Mouse (Mus musculus) liver, embryonic 11.5 days (tissue): ENCODE measurements at regions not wholly inside any gene's neighbourhood (a gene's known extent, or its start where the extent isn't known, plus 50 kb on each side); places are given as distances from the start of the nearest gene placed in this dataset.

Source experiments
- ATAC-seq: fragments of 200-750 bp; cut with Nextera tagmentation; replicated peaks from 2 replicates; pipeline ENCODE4 v1.8.0; 2017; ENCODE audit warnings: moderate number of reproducible peaks, mild to moderate bottlenecking, moderate TSS enrichment, moderate library complexity; ENCODE audit not compliant: low FRiP score
- DNase-seq: peaks from one replicate; pipeline ENCODE4 v3.0.0-alpha.2; 2017; ENCODE audit warnings: low spot score
- H3K27ac ChIP-seq: fragments of 300-500 bp; sonication (generic); 2 replicates; pipeline ENCODE4 v1.5.1; 2014; ENCODE audit warnings: mild to moderate bottlenecking, low read depth, low read length, control low read depth
- H3K27me3 ChIP-seq: fragments of 300-500 bp; sonication (generic); replicated peaks from 2 replicates; pipeline ENCODE4 v1.6.1; 2014; ENCODE audit warnings: low read length, mixed read lengths; ENCODE audit not compliant: control insufficient read depth, insufficient read depth
- H3K36me3 ChIP-seq: fragments of 300-500 bp; sonication (generic); 2 replicates; pipeline ENCODE4 v1.6.1; 2014; ENCODE audit warnings: mild to moderate bottlenecking, low read length, moderate library complexity, mixed read lengths; ENCODE audit not compliant: control insufficient read depth, insufficient read depth
- H3K4me1 ChIP-seq: fragments of 300-500 bp; sonication (generic); replicated peaks from 2 replicates; pipeline ENCODE4 v1.6.1; 2014; ENCODE audit warnings: low read length, mixed read lengths; ENCODE audit not compliant: control insufficient read depth, insufficient read depth
- H3K4me2 ChIP-seq: fragments of 300-500 bp; sonication (generic); 2 replicates; pipeline ENCODE4 v1.6.1; 2014; ENCODE audit warnings: mild to moderate bottlenecking, control low read depth, moderate library complexity
- H3K4me3 ChIP-seq: fragments of 300-500 bp; sonication (generic); 2 replicates; pipeline ENCODE4 v1.5.1; 2014; ENCODE audit warnings: low read depth, low read length, control low read depth
- H3K9ac ChIP-seq: fragments of 300-500 bp; sonication (generic); 2 replicates; pipeline ENCODE4 v1.6.1; 2014; ENCODE audit warnings: low read depth, low read length, control low read depth
- H3K9me3 ChIP-seq: fragments of 300-500 bp; sonication (generic); 2 replicates; pipeline ENCODE4 v1.6.1; 2016; ENCODE audit warnings: low read length, inconsistent platforms, mixed read lengths; ENCODE audit not compliant: control insufficient read depth
- WGBS: fragments of 180-500 bp; shearing (Covaris S2); extraction: QIAGEN DNeasy Blood & Tissue Kit; methylation state at CpG from one replicate; pipeline ENCODE4 v1.1.7; 2014; 5-methylcytosine and 5-hydroxymethylcytosine counted together

DNA sequence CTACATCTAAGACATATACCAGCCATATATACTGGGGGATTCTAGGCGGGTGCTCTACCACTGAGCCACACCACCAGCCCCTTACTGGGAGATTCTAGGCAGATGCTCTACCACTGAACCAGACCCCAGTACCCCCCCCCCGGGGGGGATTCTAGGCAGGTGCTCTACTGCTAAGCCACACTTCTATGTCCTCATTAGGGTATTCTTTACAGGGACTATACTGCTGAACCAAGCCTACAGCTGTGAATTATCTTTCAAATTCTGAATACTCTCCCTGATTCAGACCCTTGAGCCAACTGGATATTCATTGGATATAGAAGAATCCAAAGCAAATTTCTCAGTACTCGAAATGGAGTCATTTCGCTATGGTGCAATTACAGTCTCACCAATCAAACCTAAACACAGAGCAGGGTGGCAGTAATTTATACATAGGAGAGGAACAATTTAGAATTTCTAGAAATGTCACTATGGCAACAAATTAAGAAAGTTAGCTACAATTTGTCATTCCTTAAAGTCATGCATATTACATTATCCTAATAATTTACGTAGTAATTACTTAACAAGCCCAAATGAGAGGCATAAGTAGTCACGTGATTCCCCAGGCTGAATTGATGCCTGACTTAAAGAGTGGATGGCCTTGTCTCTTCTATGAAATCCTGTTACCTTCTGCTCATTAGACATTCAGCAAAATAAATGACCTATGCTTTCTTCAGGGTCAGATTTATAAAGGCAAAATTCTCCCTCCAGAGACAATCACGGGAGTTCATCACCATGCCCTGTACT lies 436.8 kb upstream of the Castor2 start:
- H3K27me3 ChIP-seq, result no peaks in the 10 kb centered on the region
- H3K4me2 ChIP-seq, result no peak overlapping the region
- DNase-seq (no peak), ATAC-seq (no peak)
- H3K27ac ChIP-seq, result no peak overlapping the region
- H3K9ac ChIP-seq, result no peak overlapping the region
- no peaks in the 10 kb centered on the region for H3K4me1 ChIP-seq
- 76% methylated on average over 7 of the region's 7 CpGs for WGBS
- no peak overlapping the region for H3K4me3 ChIP-seq
- no peaks in the 10 kb centered on the region for H3K36me3 ChIP-seq
- no peaks in the 10 kb centered on the region for H3K9me3 ChIP-seq

DNA sequence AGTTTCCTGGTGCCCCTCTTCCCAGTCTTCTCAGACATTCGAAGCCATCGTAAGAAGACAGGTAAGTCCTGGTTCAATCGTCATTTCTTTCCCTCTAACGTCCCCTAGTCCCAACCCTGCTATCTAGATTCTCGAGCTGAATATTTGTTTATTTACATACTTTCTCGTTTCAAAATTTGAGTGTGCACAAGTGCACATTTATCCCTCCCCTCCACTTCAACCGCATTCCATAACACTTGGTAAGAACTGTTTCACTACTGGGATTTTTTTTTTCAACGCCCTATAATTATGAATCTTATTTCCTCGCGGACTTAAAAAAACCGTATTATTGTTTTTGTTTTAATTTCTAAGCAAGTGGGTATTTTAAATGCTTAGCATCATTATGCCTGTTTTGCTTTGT lies 439.2 kb upstream of the Castor2 start:
- no peak for DNase-seq
- Histone ChIP-seq H3K27ac (no peak overlapping the region), H3K36me3 (no peaks in the 10 kb centered on the region), H3K4me2 (no peak overlapping the region), H3K4me1 (no peaks in the 10 kb centered on the region), H3K4me3 (no peak overlapping the region), H3K9me3 (no peaks in the 10 kb centered on the region), H3K27me3 (no peaks in the 10 kb centered on the region), H3K9ac (no peak overlapping the region)
- no peak for ATAC-seq
- WGBS, result 81% methylated on average over 11 of the region's 11 CpGs

DNA sequence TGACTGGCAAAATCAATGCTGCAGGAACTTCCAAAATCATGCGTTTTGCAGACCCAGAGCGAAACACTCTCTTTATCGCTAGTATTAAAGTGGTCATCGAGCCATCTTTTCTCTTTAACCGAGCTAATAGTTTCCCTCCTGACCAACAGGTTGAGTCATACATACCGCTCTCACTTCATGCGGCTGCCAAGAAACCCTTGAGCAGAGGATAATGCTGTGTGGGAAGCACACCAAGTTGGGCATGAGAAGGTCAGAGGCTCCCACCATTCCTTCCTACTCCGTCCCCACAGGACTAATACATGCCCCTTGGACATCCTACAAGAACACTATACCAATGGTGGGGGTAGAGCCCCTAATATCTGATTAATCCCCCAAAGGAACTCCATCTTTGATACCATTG lies 442.7 kb upstream of the Castor2 start:
- Histone ChIP-seq H3K9ac (no peak overlapping the region), H3K27me3 (no peaks in the 10 kb centered on the region), H3K4me2 (no peak overlapping the region), H3K4me3 (no peak overlapping the region), H3K9me3 (no peaks in the 10 kb centered on the region), H3K27ac (no peak overlapping the region), H3K36me3 (no peaks in the 10 kb centered on the region), H3K4me1 (no peaks in the 10 kb centered on the region)
- no peak for DNase-seq
- no peak for ATAC-seq
- WGBS, result 84% methylated on average over 8 of the region's 8 CpGs

DNA sequence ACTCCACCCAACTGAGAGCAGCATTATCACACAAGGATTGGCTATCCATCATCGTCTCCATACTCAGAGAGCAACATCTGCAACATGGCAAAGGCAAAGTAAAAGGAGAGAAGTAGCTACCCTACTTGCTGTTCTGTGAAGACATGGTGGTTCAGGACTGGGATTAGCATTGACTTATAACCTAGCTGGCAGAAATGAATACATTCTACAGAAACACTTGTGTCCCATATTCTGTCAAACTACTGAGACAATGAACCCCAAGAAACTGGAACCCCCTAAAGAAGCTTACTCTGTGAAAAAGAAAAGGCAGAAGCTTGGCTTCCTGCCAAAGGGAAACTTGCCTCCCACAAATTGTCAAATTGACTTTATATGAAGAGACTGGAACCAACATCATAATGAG lies 446.1 kb upstream of the Castor2 start:
- H3K4me3 ChIP-seq, result no peak overlapping the region
- no peak overlapping the region for H3K27ac ChIP-seq
- H3K4me2 ChIP-seq, result no peak overlapping the region
- no peak overlapping the region for H3K9ac ChIP-seq
- no peak for DNase-seq
- H3K4me1 ChIP-seq, result no peaks in the 10 kb centered on the region
- H3K36me3 ChIP-seq, result no peaks in the 10 kb centered on the region
- H3K27me3 ChIP-seq, result no peaks in the 10 kb centered on the region
- WGBS, result 71% methylated on average over 1 of the region's 1 CpGs
- ATAC-seq, result no peak
- 0 out of 2 replicates have a peak, but pooled peaks cover 2% of the 10 kb centered on the region for H3K9me3 ChIP-seq

DNA sequence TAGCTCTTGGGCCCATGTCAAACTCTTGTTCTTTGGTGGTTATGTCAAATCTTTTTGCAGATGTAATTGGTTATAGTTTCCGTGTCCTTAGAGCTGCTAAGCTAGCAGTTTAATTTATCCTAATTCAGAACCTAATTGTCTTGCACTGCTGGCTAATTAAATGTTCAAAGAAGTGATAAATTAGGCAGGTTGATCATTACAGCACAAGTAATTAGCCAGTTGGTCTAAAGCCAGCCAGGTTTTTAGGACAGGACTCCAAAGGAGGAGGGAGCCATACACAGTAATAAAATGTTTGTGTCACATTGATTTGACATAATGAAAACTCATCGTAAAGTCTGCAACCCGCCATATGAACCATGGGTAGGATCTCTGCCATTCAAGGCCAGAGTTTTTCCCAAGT lies 449.3 kb upstream of the Castor2 start:
- Histone ChIP-seq H3K4me1 (no peaks in the 10 kb centered on the region), H3K36me3 (no peaks in the 10 kb centered on the region), H3K27ac (no peak overlapping the region), H3K27me3 (no peaks in the 10 kb centered on the region), H3K4me3 (no peak overlapping the region), H3K9ac (no peak overlapping the region), H3K4me2 (no peak overlapping the region), H3K9me3 (0 out of 2 replicates have a peak, but pooled peaks cover 2% of the 10 kb centered on the region)
- ATAC-seq (no peak), DNase-seq (no peak)
- WGBS, result 76% methylated on average over 3 of the region's 3 CpGs

DNA sequence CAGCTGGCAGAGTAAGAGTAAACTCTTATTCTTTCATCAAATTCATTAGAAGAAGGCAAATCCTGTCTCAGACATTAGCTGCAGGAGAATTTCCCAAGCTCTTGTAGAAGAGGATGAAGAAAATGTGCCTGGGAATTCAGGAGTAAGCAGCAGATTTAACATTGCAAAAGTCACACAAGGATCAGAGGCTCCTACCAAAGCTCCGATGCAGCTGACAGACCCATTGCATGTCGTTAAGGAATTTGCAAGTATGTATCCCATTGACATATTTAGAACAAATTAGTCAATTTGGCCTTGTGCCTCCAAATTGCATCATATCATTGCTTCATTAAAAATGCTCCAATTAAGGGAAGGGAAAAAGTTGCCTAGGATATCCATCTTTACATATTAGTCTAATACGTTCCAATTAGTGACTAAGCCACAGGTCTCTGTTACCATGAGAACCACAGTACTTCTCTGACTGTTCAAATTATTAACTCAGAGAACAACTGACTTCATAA lies 453.8 kb upstream of the Castor2 start:
- H3K9ac ChIP-seq, result no peak overlapping the region
- H3K9me3 ChIP-seq, result 0 out of 2 replicates have a peak, but pooled peaks cover 2% of the 10 kb centered on the region
- no peaks in the 10 kb centered on the region for H3K36me3 ChIP-seq
- no peak overlapping the region for H3K4me2 ChIP-seq
- no peak overlapping the region for H3K4me3 ChIP-seq
- no peaks in the 10 kb centered on the region for H3K27me3 ChIP-seq
- no peak for DNase-seq
- H3K27ac ChIP-seq, result no peak overlapping the region
- ATAC-seq, result no peak
- WGBS, result 80% methylated on average over 3 of the region's 3 CpGs
- H3K4me1 ChIP-seq, result no peaks in the 10 kb centered on the region

DNA sequence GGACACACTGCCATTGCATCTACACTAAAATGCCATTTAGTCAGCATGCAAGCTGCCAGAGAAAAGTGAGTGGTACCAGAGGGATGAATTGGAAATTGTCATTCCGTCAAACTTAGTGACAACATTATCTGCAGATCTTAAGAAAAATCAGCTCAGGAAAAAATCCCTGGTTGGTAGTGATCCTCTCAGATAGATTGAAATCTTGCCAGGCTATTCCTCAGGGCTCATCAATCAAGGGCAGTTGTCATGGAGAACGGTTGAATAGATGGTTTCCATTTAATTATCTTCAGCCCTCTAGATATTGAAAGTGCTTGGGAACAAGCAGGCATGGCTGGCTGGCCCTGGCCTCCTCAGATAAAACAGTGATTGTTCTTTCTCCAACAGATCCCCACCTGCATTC lies 456.2 kb upstream of the Castor2 start:
- no peaks in the 10 kb centered on the region for H3K36me3 ChIP-seq
- H3K27ac ChIP-seq, result no peak overlapping the region
- no peak for DNase-seq
- 69% methylated on average over 2 of the region's 2 CpGs for WGBS
- H3K4me3 ChIP-seq, result no peak overlapping the region
- ATAC-seq, result no peak
- H3K4me1 ChIP-seq, result no peaks in the 10 kb centered on the region
- no peaks in the 10 kb centered on the region for H3K9me3 ChIP-seq
- no peak overlapping the region for H3K9ac ChIP-seq
- H3K27me3 ChIP-seq, result no peaks in the 10 kb centered on the region
- H3K4me2 ChIP-seq, result no peak overlapping the region

DNA sequence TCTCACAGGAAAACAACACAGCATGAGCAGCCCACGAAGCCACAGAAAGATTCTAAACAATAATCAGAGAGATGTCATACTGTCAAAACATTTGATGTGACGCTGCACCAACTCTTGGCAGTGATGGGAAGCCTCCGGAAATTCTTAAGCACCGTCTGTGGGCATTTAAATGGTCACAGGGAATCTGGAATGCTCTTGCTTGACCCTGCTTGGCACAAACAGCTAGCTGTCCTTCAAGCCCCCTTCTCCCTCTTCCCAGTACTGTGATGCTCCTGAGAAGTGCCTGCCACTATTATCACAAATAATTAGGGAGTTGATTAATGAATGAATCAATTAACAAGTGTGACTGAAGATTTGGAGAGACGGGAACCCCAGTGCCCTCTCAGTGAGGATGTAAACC lies 465.0 kb upstream of the Castor2 start:
- Histone ChIP-seq H3K4me3 (no peak overlapping the region), H3K27ac (no peak overlapping the region), H3K36me3 (no peaks in the 10 kb centered on the region), H3K4me2 (no peak overlapping the region), H3K27me3 (no peaks in the 10 kb centered on the region), H3K9me3 (no peaks in the 10 kb centered on the region), H3K4me1 (no peaks in the 10 kb centered on the region), H3K9ac (no peak overlapping the region)
- ATAC-seq (no peak), DNase-seq (no peak)
- WGBS, result 56% methylated on average over 5 of the region's 5 CpGs

DNA sequence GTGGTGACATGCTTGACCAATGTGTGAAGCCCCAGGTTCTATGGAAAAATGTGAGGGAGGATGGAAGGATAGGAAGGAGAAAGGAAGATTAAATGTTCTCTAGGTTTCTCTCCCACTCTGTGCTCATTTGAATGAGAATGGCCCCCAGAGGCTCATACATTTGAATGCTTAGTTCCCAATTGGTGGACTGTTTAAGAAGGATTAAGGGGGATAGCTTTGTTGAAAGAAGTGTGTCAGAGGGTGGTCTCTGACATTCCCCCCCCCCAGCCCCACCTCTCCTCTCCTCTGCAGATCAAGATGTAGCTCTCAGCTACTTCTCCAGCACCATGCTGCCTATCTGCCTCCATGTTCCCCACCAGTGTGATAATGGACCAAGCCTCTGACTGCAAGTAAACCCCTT lies 467.7 kb upstream of the Castor2 start:
- no peak for ATAC-seq
- no peaks in the 10 kb centered on the region for H3K9me3 ChIP-seq

More for the DNA sequence above, 467.7 kb upstream of the Castor2 start:
- H3K9ac ChIP-seq, result no peak overlapping the region
- no peak overlapping the region for H3K4me3 ChIP-seq
- no peaks in the 10 kb centered on the region for H3K4me1 ChIP-seq
- H3K27me3 ChIP-seq, result no peaks in the 10 kb centered on the region
- no peaks in the 10 kb centered on the region for H3K36me3 ChIP-seq
- DNase-seq, result no peak
- H3K4me2 ChIP-seq, result no peak overlapping the region
- H3K27ac ChIP-seq, result no peak overlapping the region
